Mouse (Mus musculus) cortical plate, adult 2 months (tissue): ENCODE measurements around the gene Cts3.

Source experiments
- CTCF ChIP-seq: fragments of 200-500 bp; IDR thresholded peaks from 2 replicates; pipeline ENCODE4 v1.5.1; 2011; ENCODE audit warnings: mild to moderate bottlenecking, control low read depth, low read length; ENCODE audit not compliant: insufficient read depth; ENCODE audit errors: extremely low read depth
- POLR2A ChIP-seq: fragments of 200-500 bp; IDR thresholded peaks from 2 replicates; pipeline ENCODE4 v1.6.1; 2011; ENCODE audit warnings: mild to moderate bottlenecking, low read length, control low read depth; ENCODE audit not compliant: insufficient read depth; ENCODE audit errors: extremely low read depth

DNA sequence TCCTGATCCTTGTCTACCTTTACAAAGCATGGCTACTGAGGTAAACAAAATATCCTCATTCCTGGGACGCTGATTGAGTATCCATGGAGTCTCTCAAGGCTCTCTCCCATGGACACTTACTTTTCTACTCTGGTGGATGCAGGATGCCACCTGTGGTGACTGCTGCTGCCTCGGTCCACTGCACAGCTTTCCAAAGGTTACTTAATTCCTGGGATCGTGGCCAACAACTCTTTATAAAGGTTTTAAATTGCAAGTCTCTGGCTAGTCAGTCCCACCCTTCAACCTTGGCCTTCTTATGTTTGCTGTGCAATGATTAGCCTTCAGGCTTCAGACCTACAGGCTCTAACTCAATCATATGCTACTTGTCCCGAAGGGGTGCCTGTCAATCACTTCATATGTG is 28.3 kb downstream of the Cts3 start, which contains the start of gene Ctsm:
- no peak for TF ChIP-seq CTCF
- TF ChIP-seq POLR2A = no peak
